Mouse (Mus musculus): Measurements from ENCODE around the gene Uchl1.
A peak's percentile ranks its signal among the peaks of the same experiment; 100 is the strongest.

The Uchl1 gene

DNA sequence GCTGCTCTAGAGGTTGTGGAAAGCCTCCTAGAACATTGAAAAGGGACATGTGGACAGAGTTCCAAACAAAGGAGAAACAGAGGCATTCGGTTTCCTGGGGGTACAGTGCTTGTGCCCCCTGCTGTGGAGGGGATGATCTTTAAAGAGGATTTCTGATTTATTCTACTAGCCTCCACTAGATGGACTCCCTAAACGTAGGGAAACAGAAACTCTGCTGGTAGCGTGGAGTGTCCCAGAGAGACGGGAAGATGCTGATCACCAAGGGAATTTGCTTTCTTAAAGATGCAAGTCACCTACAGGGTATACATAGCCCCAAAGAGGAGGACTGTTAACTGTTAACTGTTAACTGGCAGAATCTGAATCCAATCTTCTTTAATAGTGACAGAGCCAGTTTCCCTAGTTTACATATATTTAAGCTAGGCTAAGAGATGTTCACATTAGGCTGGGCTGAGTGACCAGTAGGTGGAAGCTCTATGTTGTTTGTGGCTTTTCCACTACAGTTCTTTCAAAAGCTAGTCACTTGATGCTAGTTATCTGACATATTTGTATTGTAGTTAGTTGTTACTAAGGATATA is 34.6 kb downstream of the Uchl1 start:
- DNase-seq, result peak; percentile 33

DNA sequence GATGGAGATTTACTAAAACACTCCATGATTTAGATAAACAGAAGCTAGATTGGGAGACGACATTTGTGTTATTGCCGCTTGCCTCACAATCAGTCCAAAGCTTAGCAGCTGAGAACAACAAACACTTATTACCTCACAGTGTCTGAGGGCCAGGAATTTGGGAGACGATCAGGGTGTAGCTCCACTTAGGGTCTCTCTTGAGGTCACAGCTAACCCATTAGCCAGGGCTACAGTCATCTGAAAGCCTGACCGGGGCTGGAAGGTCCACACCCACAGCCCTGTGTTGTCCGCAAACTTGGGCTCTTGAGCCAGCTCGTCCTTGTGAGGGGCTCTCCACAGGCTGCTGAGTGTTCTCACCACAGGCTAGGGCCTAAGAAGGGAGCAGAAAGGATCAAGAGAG is 36.9 kb downstream of the Uchl1 start:
- no peak for DNase-seq

DNA sequence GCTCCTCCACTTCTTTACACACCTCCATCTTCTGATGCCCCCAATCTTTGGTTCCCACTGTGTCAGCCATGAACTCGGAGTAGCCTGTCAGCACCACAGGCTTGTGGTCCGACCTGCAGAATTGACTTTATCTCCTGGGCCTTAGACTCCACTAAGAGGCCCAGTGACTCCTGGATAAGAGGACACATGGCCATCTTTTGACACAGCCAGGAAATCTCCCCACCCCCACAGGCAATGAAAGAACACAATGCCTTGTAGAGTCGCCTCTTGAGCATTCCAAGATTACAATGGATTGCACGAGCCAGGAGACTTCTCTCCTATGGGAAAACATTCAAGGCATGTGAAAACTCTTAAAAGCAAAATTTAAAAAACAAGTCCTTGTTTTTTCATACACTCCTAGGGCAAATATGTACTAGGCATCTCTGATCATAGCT is 39.6 kb downstream of the Uchl1 start:
- peak; percentile 16 for DNase-seq

DNA sequence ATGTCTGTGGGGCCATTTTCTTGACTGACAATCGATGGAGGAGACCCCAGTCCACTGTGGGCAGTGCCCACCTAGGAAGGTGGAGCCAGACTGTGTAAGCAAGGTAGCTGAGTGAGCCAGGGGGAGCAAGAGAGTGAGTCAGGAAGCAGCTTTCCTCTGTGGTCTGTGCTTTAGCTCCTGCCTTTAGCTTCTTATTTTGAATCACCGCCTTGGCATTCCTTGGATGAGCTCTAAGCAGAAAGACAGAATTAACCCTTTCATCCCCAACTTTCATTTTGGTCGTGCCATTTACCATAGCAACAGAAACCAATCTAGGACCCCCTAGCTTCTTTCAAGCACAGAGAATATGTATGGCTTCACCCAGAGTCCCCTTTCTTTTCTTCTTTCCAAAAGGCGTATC is 42.0 kb downstream of the Uchl1 start:
- DNase-seq, result no peak

DNA sequence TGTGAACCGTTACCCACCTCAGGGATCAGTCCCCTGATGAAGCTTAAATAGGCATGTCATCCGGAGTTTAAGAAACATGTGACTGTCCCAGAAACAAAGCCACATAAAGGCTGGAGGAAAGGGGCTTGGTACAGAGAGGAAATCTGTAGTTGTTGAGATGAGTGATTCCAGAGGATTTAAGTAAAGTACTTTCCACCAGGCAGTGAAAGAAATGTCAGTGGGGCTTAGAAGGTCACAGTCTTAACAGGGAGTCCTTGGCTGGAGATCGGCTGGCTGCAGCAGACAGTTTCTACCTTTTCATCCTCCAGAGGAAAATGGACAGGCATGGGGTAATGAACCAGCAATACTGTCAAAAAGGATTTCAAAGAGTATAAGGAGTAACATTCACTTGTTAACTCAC is 42.5 kb downstream of the Uchl1 start:
- no peak for DNase-seq

DNA sequence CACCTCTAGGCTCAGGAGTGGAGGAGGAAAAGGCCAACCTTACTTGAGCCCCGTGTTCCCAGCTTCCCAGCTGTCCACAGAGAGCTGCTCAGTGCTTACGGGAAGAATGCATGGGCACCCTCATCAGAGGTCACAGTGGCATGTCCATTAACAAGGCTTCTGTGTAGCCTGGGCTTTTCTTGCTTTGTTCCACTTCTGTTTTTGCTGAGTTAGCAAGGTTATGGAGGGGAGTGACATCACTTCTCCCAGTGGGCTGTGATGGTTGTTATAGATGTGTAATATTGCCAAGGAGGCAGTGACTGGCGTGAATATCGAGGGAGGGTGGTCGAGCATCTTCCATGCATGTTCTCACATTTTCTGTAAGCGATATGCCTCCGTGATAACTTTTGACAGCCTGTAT is 43.0 kb downstream of the Uchl1 start:
- no peak for DNase-seq

DNA sequence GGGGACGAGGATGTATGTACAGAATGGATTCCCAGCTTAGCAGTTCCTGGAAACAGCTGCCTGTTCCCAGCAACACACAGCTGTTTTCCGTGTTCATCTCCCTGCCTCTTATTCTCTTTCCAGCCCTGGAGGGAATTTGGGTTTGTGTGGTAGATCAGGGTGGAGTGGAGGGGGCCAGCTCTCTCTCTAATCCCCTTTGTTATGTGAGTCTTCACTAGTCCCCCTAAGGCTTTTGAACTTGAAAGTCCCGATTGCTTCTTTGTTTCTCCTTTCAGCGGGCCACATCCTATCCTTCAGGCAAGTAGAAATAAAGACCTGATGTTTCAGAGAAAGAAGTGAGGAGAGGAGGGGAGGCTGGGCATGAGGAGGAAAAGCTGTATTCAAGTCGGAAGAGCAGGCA is 45.0 kb downstream of the Uchl1 start:
- no peak for DNase-seq

DNA sequence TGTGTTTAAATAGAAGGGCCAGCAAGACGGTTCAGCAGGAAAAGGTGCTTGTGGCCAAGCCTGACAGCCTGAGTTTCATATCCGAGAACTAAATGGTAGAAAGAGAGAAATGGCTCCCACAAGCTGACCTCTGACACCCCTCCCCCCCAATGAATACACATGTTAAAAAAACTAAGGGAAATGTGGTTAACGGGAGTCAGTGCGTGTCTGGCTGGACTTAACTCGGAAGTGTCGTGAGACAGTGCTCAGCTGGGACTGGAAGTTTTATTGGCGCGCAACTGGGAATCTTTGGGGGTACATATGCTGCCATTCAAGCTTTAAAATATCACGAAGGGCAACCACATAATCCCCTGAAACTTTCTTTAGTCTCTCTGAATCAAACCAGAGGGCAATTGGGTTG is 46.7 kb downstream of the Uchl1 start:
- DNase-seq, result no peak

DNA sequence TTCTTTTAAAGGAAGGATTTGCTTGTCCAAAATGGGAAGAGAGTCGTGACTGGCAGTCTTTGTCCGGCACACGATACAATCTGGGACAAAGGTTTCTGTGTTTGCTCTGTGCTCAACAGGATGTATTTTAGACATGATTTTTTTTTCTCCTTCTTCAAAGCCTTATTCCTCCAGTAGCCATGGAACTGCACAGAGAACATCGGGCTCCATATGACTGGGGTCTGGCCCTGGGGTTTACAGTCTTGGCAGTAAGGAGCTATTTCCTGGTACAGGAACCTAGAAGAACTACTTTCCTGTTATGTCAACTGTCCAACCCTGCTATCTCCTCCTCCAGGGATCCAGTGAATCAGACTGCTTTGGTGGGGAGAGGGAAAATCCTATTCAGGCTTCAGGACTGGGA is 47.1 kb downstream of the Uchl1 start:
- no peak for DNase-seq

DNA sequence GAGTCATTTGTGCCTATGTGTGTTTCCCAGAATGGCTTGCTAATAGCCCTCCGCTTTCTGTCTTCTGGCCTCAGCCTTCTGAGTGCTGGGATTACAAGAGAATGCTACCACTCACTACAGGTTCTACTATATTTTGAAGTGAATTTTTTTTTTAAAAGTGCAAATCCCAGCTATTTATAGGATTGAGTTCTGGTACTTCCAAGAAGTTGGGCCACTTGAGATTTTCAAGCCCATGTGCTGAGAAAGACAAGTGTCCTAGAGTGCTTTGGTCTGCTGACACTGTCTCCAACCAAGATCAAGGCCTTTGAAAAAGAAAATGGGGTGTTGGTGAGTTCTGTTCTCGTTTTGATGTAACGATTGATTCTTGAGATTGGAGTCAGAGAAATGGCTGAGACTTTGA is 47.7 kb downstream of the Uchl1 start:
- DNase-seq, result no peak

DNA sequence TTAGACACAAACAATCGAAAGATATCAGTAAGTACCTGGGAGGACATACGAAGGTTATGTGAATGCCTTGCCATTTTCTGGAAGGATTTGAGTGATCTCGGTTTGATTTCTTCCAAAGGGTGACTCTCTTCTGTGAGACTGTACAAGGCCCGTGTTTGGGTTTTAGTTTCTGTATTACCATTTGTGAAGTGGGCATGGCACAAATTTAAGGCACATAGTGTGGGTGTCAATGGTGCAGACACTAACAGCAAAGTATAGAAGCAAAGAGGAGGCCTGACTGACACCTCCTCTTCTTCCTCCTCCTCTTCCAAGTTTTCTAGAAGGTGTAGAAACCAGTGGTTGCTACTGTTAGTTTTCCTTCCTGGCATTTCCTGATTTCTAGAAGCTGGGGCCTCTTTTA is 53.4 kb downstream of the Uchl1 start:
- no peak for DNase-seq

DNA sequence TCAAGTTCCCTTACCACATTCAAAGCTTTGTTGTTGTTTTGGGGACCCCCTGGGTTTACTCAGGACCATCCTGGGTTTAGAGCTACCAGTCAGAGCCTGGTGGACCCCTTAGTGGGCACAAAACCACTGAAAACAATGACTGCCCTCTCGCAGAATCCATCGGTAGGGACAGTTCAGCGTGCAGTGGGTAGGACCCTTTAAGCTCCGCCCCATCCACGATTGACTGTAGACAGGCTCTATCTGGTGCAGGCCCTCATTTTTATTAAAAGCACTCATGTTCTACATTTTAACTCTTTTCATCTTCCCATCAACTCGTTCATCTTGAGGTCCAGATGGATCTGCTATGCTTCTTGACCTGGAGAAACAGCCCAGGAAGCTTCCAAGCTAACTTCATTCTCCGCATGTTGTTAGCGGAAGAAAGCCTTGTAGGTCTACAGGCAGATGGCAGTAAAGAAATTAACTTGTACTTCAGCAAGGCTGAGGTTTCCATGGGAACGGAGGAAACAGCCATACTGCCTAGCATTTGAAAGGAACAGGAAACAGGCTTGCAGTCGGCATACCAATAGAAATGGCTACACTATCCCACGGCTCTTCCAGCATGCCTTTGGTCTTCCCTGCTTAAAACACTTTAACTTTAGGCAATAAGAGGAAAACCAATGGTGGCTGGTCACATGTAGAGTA is 54.9 kb downstream of the Uchl1 start:
- peak; percentile 70 for DNase-seq

DNA sequence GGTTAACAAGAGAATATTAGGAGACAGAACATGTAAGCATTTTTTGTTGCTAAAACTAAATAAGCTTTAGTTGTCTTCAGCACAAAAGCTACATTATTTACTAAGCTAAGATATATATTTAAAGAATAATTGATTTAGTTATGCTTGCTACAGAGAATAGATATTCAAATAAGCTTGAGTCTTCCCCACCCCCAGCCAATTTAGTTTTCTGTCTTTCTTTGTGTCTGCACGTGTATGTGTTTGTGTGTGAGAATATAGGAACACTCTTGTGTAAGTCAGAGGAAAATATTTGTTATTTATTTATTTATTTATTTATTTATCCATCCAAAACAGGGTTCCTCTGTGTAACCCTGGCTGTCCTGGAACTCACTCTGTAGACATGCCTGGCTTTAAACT is 55.4 kb downstream of the Uchl1 start:
- DNase-seq, result no peak

DNA sequence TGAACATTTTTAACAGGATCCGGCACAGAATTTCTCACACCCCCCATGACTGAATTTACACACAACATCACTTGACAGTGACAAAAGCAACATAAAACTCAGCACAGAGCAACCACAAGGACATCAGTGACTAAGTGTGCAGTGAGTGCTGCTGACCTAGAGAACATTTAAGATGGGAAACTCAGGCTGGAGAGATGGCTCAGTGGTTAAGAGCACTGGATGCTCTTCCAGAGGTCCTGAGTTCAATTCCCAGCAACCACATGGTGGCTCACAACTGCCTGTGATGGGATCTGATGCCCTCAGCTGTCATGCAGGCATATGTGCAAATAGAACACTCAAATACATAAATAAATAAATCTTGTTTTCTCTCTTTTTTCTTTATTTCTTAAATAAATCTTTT is 57.7 kb downstream of the Uchl1 start:
- no peak for DNase-seq

Data from kidney, postnatal 14 days (tissue).